Mouse (Mus musculus) liver, embryonic 14.5 days (tissue): ENCODE measurements around the gene 2210010C04Rik.

Experiments used
- CTCF ChIP-seq: IDR thresholded peaks from 2 replicates; pipeline ENCODE4 v1.5.1; 2016; ENCODE audit warnings: antibody characterized with exemption, low read depth, control low read depth
- EP300 ChIP-seq: IDR thresholded peaks from 2 replicates; pipeline ENCODE4 v1.6.1; 2016; ENCODE audit warnings: antibody characterized with exemption, low read depth

DNA sequence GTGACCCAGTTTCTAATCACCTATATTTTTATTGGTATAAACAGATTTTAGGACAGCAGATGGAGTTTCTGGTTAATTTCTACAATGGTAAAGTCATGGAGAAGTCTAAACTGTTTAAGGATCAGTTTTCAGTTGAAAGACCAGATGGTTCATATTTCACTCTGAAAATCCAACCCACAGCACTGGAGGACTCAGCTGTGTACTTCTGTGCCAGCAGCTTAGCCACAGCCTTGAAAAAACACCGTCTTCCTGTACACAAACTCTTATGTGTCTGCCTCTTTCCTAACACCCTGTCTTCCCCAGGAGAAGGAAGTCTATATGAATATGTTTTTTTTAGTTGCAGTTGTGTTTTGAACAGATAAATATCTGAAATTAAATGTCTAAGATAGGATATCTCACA lies 13.3 kb upstream of the 2210010C04Rik start:
- no peak for TF ChIP-seq CTCF
- no peak for TF ChIP-seq EP300
